Mouse (Mus musculus) MEL (cell line): ENCODE results near the gene Osbp.
"Not testable (repeated sequence)": the region's sequence is repeated elsewhere in the genome, so short reads cannot be mapped to it uniquely, and the experiment has no call there.

Experiments used
- CTCF ChIP-seq, 3 experiments: IDR thresholded peaks in 2 of 3; conservative IDR thresholded peaks in 1 of 3; 2 replicates each; pipeline ENCODE4 v1.5.1; 2011 to 2012; ENCODE audit warnings: low read length in 3 of 3, low read depth in 2 of 3, mild to moderate bottlenecking in 2 of 3, improper control_type of control experiment in 1 of 3, inconsistent platforms in 1 of 3, mixed read lengths in 1 of 3, moderate library complexity in 1 of 3; ENCODE audit not compliant: control insufficient read depth in 1 of 3, insufficient read depth in 1 of 3, poor library complexity in 1 of 3, severe bottlenecking in 1 of 3
- ELF1 ChIP-seq: IDR thresholded peaks from 2 replicates; pipeline ENCODE4 v1.6.1; 2014; ENCODE audit warnings: low read depth, mild to moderate bottlenecking, inconsistent platforms, low read length, improper control_type of control experiment, moderate library complexity
- GABPA ChIP-seq: IDR thresholded peaks from 2 replicates; pipeline ENCODE4 v1.6.1; 2012; ENCODE audit warnings: low read depth, mild to moderate bottlenecking, inconsistent platforms, low read length, improper control_type of control experiment, moderate library complexity
- HCFC1 ChIP-seq: IDR thresholded peaks from 2 replicates; pipeline ENCODE4 v1.6.1; 2012; ENCODE audit warnings: low read depth, mild to moderate bottlenecking, inconsistent platforms, low read length, improper control_type of control experiment, moderate library complexity
- KAT2A ChIP-seq: conservative IDR thresholded peaks from 2 replicates; pipeline ENCODE4 v1.6.1; 2012; ENCODE audit warnings: low read depth, low read length, improper control_type of control experiment, inconsistent platforms
- MAFK ChIP-seq: IDR thresholded peaks from 2 replicates; pipeline ENCODE4 v1.6.1; 2011; ENCODE audit warnings: low read depth, mild to moderate bottlenecking, low read length, improper control_type of control experiment, borderline replicate concordance
- MXI1 ChIP-seq: IDR thresholded peaks from 2 replicates; pipeline ENCODE4 v1.6.1; 2011; ENCODE audit warnings: mild to moderate bottlenecking, low read depth, low read length, improper control_type of control experiment
- POLR2A ChIP-seq, 2 experiments: IDR thresholded peaks; 2 replicates each; pipeline ENCODE4 v1.6.1; 2011 to 2012; ENCODE audit warnings: low read length in 2 of 2, mild to moderate bottlenecking in 2 of 2, control low read depth in 1 of 2, improper control_type of control experiment in 1 of 2, low read depth in 1 of 2, moderate library complexity in 1 of 2; ENCODE audit not compliant: control insufficient read depth in 1 of 2, insufficient read depth in 1 of 2, poor library complexity in 1 of 2
- TBP ChIP-seq: IDR thresholded peaks from 2 replicates; pipeline ENCODE4 v1.8.0; 2011; ENCODE audit warnings: low read depth, low read length, improper control_type of control experiment
- USF1 ChIP-seq: IDR thresholded peaks from 2 replicates; pipeline ENCODE4 v1.6.1; 2014; ENCODE audit warnings: low read depth, mild to moderate bottlenecking, inconsistent platforms, low read length, improper control_type of control experiment, moderate library complexity
- ZMIZ1 ChIP-seq: IDR thresholded peaks from 2 replicates; pipeline ENCODE4 v1.6.1; 2012; ENCODE audit warnings: low read depth, mild to moderate bottlenecking, inconsistent platforms, low read length, improper control_type of control experiment, moderate library complexity

DNA sequence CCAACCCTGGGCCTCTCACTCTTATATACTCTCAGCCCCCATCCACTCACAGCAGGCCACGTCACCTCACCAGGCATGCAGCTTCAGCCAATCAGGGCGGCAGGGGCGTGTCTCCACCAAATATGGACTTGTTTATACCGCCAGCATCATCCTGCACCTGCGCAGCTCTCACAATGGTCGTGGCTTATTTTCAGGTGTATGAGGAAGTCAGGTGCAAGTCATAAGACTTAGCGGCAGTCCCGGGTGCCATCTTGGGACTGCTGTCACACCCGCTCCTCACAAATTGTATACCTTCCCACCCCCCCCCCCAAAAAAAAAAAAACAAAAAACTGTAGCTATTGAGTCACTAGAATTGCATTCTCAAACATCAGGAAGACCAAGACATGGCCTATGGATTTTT, 19.3 kb upstream of the Osbp start:
- TF ChIP-seq CTCF (IDR thresholded peaks at IDR 0.05 in 2 of 3, conservative IDR thresholded peaks at IDR 0.05 in 1 of 3; ENCODE audit: control insufficient read depth in 1 of 3, insufficient read depth in 1 of 3, low read depth in 2 of 3, low read length in 3 of 3, poor library complexity in 1 of 3, severe bottlenecking in 1 of 3); USF1; ZMIZ1; GABPA; TBP; POLR2A (IDR thresholded peaks at IDR 0.05; ENCODE audit: control insufficient read depth in 1 of 2, insufficient read depth in 1 of 2, low read depth in 1 of 2, low read length in 2 of 2, poor library complexity in 1 of 2); MAFK; KAT2A; HCFC1; MXI1; ELF1: not testable (repeated sequence)
